Mouse (Mus musculus): Measurements from ENCODE around the gene Ankrd22.

- no peak for TF ChIP-seq GATA1 (IDR thresholded peaks at IDR 0.05; ENCODE audit: borderline replicate concordance, low read length)
- TF ChIP-seq FLI1 (IDR thresholded peaks at IDR 0.05; ENCODE audit: low read length): no peak
Measured at GRCm38 (mm10) chr19:34104841-34105240, 61.0 kb downstream of the Ankrd22 start.

All from megakaryocyte, embryonic 14.5 days (primary cell).